Mouse (Mus musculus) left cerebral cortex, postnatal 4 days (tissue): ENCODE measurements around the gene Rab14. TPM values are rescaled to one million over a fixed set of nuclear protein-coding genes. Genes with fewer than 3 reads are reported as not detected.
A peak's percentile ranks its signal among the peaks of the same experiment; 100 is the strongest.

ENCODE experiments used
- DNase-seq: peaks from one replicate; pipeline ENCODE4 v3.0.0-alpha.2; 2022
- intact Hi-C: fragments of 180-260 bp; cut with DNase I; formaldehyde crosslinking; loops from one replicate; pipeline ENCODE4 v1.15.1; 2025
- total RNA-seq, 2 experiments: library from RNA; stranded (reverse); gene quantifications; 2 replicates each; pipeline ENCODE4 v1.2.3; 2021

Rab14 gene
- total RNA-seq, 2 experiments from 2014 or later = 221 to 222 TPM

- intact Hi-C loops = no loop called here
- DNase-seq = peak; percentile 35
Observed at GRCm38 (mm10) chr2:35199971-35200897, 686 bp downstream of the Rab14 start.

GRCm38 (mm10) chr2:35199541-35199940 lies 1.4 kb downstream of the Rab14 start:
- intact Hi-C loops = no loop called here
- no peak for DNase-seq

GRCm38 (mm10) chr2:35195626-35196544 lies 5.0 kb downstream of the Rab14 start:
- intact Hi-C loops = no loop called here
- DNase-seq = no peak

DNA sequence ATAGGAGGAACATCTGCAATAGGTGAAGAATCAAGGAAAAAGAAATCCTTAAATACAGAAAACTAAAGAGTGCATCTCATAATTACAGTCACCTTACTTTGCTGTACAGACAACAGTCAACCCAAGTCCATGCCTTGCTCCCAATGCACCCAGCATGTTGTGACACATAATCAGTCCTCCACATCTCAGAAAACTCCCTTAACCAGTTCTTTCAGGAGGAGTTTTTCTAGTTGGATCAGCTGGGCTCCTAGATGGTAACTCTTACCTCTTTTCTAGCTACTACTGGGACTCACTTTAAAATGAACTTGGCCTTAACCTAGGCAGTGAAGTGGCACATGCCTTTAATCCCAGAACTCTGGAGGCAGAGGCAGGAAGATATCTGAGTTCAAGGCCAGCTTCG lies 6.9 kb downstream of the Rab14 start:
- DNase-seq = no peak
- intact Hi-C loops = no loop called here

DNA sequence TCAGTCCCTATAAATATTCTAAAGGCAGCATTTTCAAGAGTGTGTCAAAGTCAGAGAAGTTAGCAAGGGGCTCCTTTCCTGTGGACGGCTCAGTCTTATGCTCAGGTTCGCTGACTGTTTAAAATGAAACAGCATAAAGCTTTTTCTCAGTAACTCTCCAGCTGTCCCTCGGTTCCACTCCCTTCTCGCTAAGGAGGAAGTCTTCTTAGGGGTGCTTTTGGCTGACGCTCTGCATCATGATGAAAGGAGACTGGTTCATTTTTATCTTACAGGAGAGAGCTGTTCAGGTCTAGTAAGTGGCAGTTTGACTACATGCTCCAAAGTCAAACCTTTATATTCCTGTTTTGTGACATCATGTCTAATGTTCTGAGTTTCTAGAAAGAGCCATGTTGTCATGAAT lies 12.0 kb downstream of the Rab14 start:
- intact Hi-C loops = no loop called here

DNA sequence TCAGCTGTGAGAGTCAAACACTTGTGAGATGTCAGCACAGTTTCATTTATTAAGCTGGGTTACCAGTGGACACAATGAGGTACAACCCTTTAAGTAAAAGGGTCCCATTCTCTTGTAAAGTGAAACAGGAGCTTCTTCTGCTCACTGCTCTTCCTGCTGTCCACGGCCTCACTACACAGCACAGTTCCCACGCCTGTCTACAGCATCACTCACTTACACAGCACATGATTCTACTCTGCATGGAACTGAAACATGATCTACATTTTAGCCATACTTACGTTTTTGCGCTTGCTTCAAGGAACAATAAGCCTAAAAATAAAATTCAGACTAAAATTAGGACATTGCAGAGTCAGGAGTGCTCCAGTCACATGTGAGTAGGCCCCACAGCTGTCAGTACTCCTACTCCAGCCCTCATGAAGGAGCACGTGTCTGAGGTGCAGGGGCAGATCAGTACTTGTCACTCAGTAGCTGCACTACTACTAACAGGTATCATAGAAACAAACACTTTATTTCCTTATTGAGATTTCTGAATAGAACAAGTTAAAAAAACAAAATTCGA lies 17.7 kb downstream of the Rab14 start:
- intact Hi-C loops = no loop called here

More for the DNA sequence above, 12.0 kb downstream of the Rab14 start:
- DNase-seq = no peak

GRCm38 (mm10) chr2:35178153-35178552 lies 22.8 kb downstream of the Rab14 start:
- intact Hi-C loops = no loop called here
- no peak for DNase-seq

More for the DNA sequence above, 17.7 kb downstream of the Rab14 start:
- DNase-seq = no peak

- no peak for DNase-seq
- intact Hi-C loops = no loop called here
Observed at GRCm38 (mm10) chr2:35175281-35176065, 25.4 kb downstream of the Rab14 start.

GRCm38 (mm10) chr2:35174100-35174499 lies 26.8 kb downstream of the Rab14 start:
- no peak for DNase-seq
- intact Hi-C loops = no loop called here

DNA sequence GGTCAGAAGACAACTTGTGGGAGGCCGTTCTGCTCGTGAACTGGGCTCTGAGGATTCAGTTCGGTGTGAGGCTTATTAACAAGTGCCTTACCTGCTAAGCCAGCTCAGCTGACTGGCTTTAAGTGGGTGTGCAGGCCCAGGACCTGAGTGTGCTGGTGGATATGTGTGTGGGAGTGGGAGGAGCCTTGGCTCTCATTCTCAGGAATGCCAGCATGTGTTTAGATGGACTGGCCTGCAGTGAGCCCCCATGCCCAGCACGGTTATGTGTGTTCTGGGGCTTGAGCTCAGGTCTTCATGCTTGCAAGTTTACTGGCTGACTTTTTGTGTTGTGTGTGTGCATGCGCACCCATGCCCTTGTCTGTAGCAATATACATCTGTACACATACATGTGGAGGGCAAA lies 27.3 kb downstream of the Rab14 start:
- DNase-seq = no peak
- intact Hi-C loops = no loop called here

- DNase-seq = no peak
- intact Hi-C loops = no loop called here
Observed at GRCm38 (mm10) chr2:35172246-35172645, 28.7 kb downstream of the Rab14 start.

- intact Hi-C loops = no loop called here
- no peak for DNase-seq
Observed at GRCm38 (mm10) chr2:35171341-35171861, 29.5 kb downstream of the Rab14 start.

DNA sequence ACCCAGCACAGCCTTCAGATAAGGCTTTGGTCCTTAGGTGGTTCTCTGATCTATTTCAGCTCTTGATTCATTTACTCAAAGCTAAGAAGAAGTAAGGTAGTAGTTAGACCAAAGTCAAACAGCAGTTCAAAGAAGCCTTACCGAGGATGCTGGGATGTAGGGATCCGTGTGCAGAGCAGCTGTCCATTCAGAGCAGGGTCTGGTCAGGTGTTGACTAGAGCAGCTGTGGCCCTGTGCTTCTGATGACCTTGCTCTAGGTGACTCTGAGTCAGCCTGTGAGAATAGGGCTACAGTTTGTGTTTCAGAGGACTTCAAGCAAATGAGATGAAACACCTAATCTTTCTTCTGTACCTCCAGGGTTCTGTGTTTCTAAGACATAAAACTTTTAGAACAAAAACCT lies 31.5 kb downstream of the Rab14 start:
- intact Hi-C loops = no loop called here
- DNase-seq = no peak

DNA sequence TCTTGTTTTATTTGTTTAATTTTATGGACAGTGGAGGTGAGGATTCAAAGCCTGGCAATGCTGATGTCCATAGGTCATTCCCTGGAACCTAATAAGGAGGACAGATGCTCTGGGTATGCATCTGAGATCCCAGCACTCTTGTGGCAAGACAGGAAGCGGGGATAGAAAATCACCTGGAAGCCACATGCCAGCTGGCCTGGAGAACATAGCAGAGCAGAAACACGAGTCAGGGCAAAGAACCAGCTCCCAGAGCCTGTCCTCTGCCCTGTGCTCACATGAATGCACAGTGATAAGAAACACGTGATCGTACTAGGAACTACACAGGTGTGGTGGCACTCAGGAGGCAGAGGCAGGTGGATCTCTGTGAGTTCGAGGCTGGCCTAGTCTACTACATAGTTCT lies 34.1 kb downstream of the Rab14 start:
- no peak for DNase-seq
- intact Hi-C loops = no loop called here

GRCm38 (mm10) chr2:35165416-35165815 lies 35.5 kb downstream of the Rab14 start:
- intact Hi-C loops = no loop called here
- DNase-seq = no peak

- no peak for DNase-seq
- intact Hi-C loops = no loop called here
Observed at GRCm38 (mm10) chr2:35163396-35163795, 37.5 kb downstream of the Rab14 start.

DNA sequence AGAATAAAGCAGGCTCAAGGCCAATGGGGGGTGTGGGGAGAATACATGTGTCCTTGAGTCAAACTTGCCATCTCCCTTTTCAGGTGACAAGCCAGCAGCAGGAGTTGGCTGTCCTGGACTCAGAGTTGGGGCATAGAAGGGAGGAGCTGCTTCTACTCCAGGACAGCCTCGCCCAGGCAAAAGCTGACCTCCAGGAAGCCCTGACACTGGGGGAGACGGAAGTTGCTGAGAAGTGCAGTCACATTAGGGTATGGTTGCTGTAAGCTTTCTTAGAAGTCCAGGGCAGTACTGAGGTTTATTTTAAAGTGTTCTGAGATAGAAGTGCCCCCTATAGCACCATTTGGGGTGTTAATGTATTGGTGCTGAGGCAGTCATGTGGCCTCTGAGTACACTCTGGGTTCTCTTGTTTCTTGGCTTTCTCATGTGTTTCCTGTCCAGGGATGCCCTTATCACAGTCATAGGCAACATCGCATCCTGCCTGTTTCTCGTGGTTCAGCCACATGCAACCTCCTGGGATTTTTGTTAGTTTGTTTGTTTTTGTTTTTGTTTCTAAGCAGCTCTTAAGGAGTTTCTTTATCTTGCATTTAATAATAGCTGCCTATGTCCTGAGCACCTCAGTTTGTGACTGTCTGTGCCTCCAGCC lies 39.0 kb downstream of the Rab14 start:
- DNase-seq = no peak
- intact Hi-C loops = no loop called here

DNA sequence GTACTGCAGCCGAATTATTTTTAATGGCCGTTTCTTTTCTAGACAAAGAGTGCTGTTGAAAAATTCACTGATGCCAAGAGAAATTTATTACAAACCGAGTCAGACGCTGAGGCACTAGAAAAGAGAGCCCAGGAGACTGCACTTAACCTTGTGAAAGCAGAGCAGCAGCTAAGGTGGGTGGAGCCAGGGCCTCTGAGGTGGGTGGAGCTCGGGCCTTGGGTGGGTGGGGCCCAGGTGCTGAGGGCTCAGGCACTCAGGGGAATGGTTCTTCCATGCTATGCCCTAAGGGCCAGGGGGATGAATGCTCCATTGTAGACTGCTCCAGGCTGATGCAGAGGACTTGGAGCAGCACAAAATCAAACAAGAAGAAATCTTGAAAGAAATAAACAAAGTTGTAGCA lies 40.7 kb downstream of the Rab14 start:
- intact Hi-C loops = no loop called here
- DNase-seq = no peak

DNA sequence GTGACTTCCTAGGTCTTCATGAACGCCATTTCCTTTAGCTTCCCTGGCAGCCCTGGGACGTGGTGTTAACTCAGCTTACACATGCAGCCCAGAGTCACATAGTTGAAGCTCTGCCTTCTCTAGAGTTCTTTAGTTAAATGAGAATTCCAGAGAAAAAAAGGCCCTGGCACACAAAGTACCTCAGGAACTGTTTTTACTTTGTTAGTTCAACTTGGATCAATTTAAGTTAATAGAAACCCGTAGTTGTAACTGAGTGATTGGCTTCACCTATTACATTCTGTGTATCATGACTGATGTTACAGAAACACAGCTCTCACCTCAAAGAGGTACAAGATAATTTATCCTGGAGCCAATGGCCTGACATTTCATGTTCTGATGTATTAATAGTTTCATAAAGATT lies 42.6 kb downstream of the Rab14 start:
- DNase-seq = no peak
- intact Hi-C loops = no loop called here

- DNase-seq = no peak
- intact Hi-C loops = no loop called here
Observed at GRCm38 (mm10) chr2:35157836-35158235, 43.1 kb downstream of the Rab14 start.
